Mouse (Mus musculus): ENCODE data around the gene Slc38a1. TPM values are rescaled to one million over a fixed set of nuclear protein-coding genes. Genes with fewer than 3 reads are reported as not detected.

The Slc38a1 gene
- polyA plus RNA-seq, 1 experiment from 2014 or later, result 71.6 TPM

DNA sequence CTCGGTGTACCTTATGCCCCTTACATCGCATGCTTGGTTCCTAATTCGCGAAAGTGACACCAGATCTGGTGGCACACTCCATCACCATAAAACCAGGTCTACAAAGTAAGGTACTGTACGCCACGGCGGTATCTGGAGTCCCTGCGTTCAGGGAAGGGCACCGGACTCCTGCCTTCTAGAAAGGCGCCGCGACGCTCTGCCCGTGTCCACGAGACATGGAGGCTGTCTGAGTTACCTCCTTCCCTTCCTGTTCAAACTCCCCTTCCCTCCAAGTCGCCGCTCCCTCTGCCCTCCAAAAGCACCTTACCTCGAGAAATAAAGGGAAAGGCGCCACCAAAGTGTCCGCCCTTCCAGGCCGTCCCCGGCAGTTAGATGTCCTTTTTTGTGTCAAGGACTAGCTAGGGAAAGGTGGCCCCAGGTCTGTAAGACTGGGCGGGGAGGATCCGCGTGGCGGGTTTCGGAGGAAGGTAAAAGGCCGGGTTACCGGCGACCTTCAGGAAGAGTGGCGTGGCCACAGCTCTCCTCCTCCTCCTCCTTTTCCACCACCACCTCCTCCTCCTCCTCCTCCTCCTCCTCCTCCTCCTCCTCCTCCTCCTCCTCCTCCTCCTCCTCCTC, 785 bp downstream of the Slc38a1 start:
- peak overlapping the region; percentile 98 for H3K27ac ChIP-seq (ENCODE audit: low read depth)

DNA sequence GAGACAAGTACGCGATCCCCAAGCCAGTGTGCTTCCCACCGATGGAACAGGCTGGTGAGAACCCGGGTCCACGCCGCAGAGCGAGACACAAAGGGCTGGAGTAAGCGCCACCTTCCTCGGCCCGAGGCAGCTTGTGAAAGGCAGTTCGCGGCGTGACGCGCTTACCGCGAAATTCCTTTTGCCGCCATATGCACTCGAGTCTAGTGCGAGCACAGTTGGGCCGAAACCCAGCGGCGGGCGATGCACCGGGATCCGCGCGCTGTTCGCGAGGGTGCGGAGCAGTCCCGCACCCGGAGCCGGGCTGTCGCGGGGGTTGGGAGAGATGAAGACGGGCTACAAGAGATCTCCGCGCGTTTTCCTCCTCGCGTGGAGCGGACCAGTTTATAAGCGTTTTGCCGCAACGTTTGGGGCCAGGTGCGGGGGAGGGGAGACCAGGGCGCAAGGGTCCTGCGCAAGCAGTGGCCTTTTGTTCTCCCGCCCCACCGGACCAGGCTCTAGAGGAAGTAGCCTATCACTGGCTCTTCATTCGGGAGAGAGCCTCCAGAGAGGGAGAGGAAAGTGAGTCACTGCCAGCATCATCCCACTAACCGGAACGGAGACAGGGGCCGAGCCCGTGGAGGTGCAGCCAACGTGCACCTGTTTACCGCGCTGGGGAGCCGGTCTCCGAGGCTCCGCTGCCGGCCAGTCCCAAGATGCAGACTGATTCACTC, 1.4 kb downstream of the Slc38a1 start:
- H3K36me3 ChIP-seq (ENCODE audit: insufficient read depth), result peaks cover 8% of the 10 kb centered on the region; the same call in 1 of the 2 replicates
- no peaks in the 10 kb centered on the region; the same call in 1 of the 2 replicates for H3K27me3 ChIP-seq (ENCODE audit: insufficient read depth, low read length)
- peak; percentile 75 for DNase-seq
- H3K4me2 ChIP-seq, result peak overlapping the region; percentile 97
- ATAC-seq (ENCODE audit: insufficient read depth), result peak; percentile 69
- peak overlapping the region; percentile 98 for H3K27ac ChIP-seq (ENCODE audit: low read depth)
- no peak for TF ChIP-seq CTCF (IDR thresholded peaks at IDR 0.05; ENCODE audit: low read depth)
- under 1% methylated on average over 63 of the region's 63 CpGs for WGBS
- peaks cover 7% of the 10 kb centered on the region; the same call in 1 of the 2 replicates for H3K4me1 ChIP-seq (ENCODE audit: insufficient read depth)
- no peaks in the 10 kb centered on the region for H3K9me3 ChIP-seq (ENCODE audit: low read depth, low read length)
- peak overlapping the region; percentile 87 for H3K9ac ChIP-seq
- H3K4me3 ChIP-seq (ENCODE audit: low read depth, low read length), result peak overlapping the region; percentile 68

More for the DNA sequence above, 785 bp downstream of the Slc38a1 start:
- TF ChIP-seq CTCF (IDR thresholded peaks at IDR 0.05; ENCODE audit: low read depth), result no peak
- H3K9me3 ChIP-seq (ENCODE audit: low read depth, low read length), result no peaks in the 10 kb centered on the region
- ATAC-seq (ENCODE audit: insufficient read depth) (no peak; the same call in none of the 2 replicates), DNase-seq (peak; percentile 33)
- peaks cover 8% of the 10 kb centered on the region; the same call in 1 of the 2 replicates for H3K36me3 ChIP-seq (ENCODE audit: insufficient read depth)
- H3K9ac ChIP-seq, result peak overlapping the region; percentile 87
- H3K4me2 ChIP-seq, result peak overlapping the region; percentile 97
- peaks cover 7% of the 10 kb centered on the region; the same call in 1 of the 2 replicates for H3K4me1 ChIP-seq (ENCODE audit: insufficient read depth)
- H3K27me3 ChIP-seq (ENCODE audit: insufficient read depth, low read length), result no peaks in the 10 kb centered on the region; the same call in 1 of the 2 replicates
- H3K4me3 ChIP-seq (ENCODE audit: low read depth, low read length), result peak overlapping the region; percentile 68
- WGBS, result under 1% methylated on average over 31 of the region's 31 CpGs

DNA sequence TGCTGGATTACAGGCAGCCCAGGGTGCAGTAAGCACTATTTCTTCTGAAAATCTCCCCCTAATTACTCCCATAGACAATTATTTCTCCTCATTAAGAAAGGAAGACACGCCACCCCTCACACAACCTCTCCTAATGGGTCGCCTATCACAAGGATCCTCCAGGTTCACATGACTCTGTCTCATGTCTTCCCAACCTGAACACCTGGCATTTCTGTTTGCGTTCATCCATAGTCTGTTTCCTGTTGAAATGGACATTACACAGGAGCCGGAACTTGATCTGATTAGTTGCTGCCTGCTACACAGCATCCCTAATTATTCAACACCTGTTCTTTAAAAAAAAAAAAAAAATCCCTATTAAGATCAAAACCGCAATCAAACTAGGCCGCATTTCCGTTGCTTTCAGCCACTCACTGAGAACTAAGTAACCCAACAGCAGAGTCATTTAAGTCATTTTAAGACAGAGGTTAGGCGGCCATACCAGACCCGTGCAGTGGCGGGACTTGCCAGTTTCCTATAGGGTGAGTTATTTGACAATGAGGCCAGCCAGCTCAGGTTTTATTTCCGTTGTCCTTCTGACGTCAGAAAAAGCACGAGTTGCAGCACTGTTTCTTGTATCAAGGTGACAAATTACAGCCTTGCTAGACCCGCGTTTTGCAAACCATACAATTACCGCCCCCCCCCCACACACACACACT, 2.3 kb downstream of the Slc38a1 start:
- 12% methylated on average over 16 of the region's 16 CpGs for WGBS
- ATAC-seq (ENCODE audit: insufficient read depth) (no peak), DNase-seq (peak; percentile 70)

GRCm38 (mm10) chr15:96639630-96640029, 3.1 kb downstream of the Slc38a1 start:
- Histone ChIP-seq H3K27me3 (ENCODE audit: insufficient read depth, low read length) (no peaks in the 10 kb centered on the region; the same call in 1 of the 2 replicates), H3K36me3 (ENCODE audit: insufficient read depth) (peaks cover 8% of the 10 kb centered on the region; the same call in 1 of the 2 replicates), H3K27ac (ENCODE audit: low read depth) (no peak overlapping the region), H3K4me1 (ENCODE audit: insufficient read depth) (peaks cover 12% of the 10 kb centered on the region; the same call in 1 of the 2 replicates), H3K4me2 (peak overlapping the region; percentile 97), H3K9ac (peak overlapping the region; percentile 87; the same call in 1 of the 2 replicates), H3K4me3 (ENCODE audit: low read depth, low read length) (peak overlapping the region; percentile 68), H3K9me3 (ENCODE audit: low read depth, low read length) (no peaks in the 10 kb centered on the region)
- no peak for TF ChIP-seq CTCF (IDR thresholded peaks at IDR 0.05; ENCODE audit: low read depth)
- WGBS, result 63% methylated on average over 8 of the region's 8 CpGs
- DNase-seq (no peak), ATAC-seq (ENCODE audit: insufficient read depth) (no peak)

More for the DNA sequence above, 2.3 kb downstream of the Slc38a1 start:
- Histone ChIP-seq H3K27ac (ENCODE audit: low read depth) (peak overlapping the region; percentile 98), H3K4me2 (peak overlapping the region; percentile 97), H3K9me3 (ENCODE audit: low read depth, low read length) (no peaks in the 10 kb centered on the region), H3K4me1 (ENCODE audit: insufficient read depth) (peaks cover 9% of the 10 kb centered on the region; the same call in 1 of the 2 replicates), H3K36me3 (ENCODE audit: insufficient read depth) (peaks cover 8% of the 10 kb centered on the region; the same call in 1 of the 2 replicates), H3K9ac (peak overlapping the region; percentile 87), H3K4me3 (ENCODE audit: low read depth, low read length) (peak overlapping the region; percentile 68), H3K27me3 (ENCODE audit: insufficient read depth, low read length) (no peaks in the 10 kb centered on the region; the same call in 1 of the 2 replicates)
- no peak for TF ChIP-seq CTCF (IDR thresholded peaks at IDR 0.05; ENCODE audit: low read depth)

DNA sequence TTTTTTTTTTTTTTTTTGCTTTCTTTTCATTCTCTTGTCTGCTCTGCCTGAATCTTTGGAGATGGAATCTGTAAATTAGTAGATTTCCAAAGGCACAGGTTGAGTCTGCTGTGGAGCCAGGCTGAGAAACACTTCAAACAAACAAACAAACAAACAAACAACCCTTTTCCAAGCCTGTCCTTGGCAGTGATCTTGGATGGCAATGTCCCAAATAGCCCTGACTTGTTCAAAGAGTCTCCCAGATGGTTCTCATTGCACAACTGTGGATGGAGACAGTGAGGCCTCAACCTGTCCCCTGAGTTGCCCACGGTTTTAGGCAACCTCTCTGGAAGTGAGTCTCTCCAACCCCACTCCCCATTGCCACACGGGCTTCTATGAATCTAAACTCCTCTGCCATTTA, 4.1 kb downstream of the Slc38a1 start:
- TF ChIP-seq CTCF (IDR thresholded peaks at IDR 0.05; ENCODE audit: low read depth), result no peak
- Histone ChIP-seq H3K4me3 (ENCODE audit: low read depth, low read length) (no peak overlapping the region), H3K9ac (no peak overlapping the region), H3K4me2 (no peak overlapping the region), H3K9me3 (ENCODE audit: low read depth, low read length) (no peaks in the 10 kb centered on the region), H3K27me3 (ENCODE audit: insufficient read depth, low read length) (no peaks in the 10 kb centered on the region; the same call in 1 of the 2 replicates), H3K27ac (ENCODE audit: low read depth) (no peak overlapping the region), H3K4me1 (ENCODE audit: insufficient read depth) (peaks cover 12% of the 10 kb centered on the region; the same call in 1 of the 2 replicates), H3K36me3 (ENCODE audit: insufficient read depth) (peaks cover 8% of the 10 kb centered on the region; the same call in 1 of the 2 replicates)
- 70% methylated on average over 2 of the region's 2 CpGs for WGBS
- ATAC-seq (ENCODE audit: insufficient read depth) (no peak), DNase-seq (no peak)

GRCm38 (mm10) chr15:96638173-96638572, 4.5 kb downstream of the Slc38a1 start:
- Histone ChIP-seq H3K9ac (no peak overlapping the region), H3K4me1 (ENCODE audit: insufficient read depth) (peaks cover 10% of the 10 kb centered on the region; the same call in 1 of the 2 replicates), H3K4me2 (no peak overlapping the region), H3K36me3 (ENCODE audit: insufficient read depth) (peaks cover 8% of the 10 kb centered on the region; the same call in 1 of the 2 replicates), H3K27me3 (ENCODE audit: insufficient read depth, low read length) (no peaks in the 10 kb centered on the region; the same call in 1 of the 2 replicates), H3K27ac (ENCODE audit: low read depth) (no peak overlapping the region), H3K4me3 (ENCODE audit: low read depth, low read length) (no peak overlapping the region), H3K9me3 (ENCODE audit: low read depth, low read length) (no peaks in the 10 kb centered on the region)
- 48% methylated on average over 10 of the region's 10 CpGs for WGBS
- no peak for TF ChIP-seq CTCF (IDR thresholded peaks at IDR 0.05; ENCODE audit: low read depth)
- DNase-seq, result no peak
- ATAC-seq (ENCODE audit: insufficient read depth), result no peak
